Mouse (Mus musculus): ENCODE measurements around the gene Sema3g. TPM values are rescaled to one million over a fixed set of nuclear protein-coding genes. Genes with fewer than 3 reads are reported as not detected.

Gene Sema3g
- polyA plus RNA-seq, 1 experiment from 2014 or later = 0.65 TPM

DNA sequence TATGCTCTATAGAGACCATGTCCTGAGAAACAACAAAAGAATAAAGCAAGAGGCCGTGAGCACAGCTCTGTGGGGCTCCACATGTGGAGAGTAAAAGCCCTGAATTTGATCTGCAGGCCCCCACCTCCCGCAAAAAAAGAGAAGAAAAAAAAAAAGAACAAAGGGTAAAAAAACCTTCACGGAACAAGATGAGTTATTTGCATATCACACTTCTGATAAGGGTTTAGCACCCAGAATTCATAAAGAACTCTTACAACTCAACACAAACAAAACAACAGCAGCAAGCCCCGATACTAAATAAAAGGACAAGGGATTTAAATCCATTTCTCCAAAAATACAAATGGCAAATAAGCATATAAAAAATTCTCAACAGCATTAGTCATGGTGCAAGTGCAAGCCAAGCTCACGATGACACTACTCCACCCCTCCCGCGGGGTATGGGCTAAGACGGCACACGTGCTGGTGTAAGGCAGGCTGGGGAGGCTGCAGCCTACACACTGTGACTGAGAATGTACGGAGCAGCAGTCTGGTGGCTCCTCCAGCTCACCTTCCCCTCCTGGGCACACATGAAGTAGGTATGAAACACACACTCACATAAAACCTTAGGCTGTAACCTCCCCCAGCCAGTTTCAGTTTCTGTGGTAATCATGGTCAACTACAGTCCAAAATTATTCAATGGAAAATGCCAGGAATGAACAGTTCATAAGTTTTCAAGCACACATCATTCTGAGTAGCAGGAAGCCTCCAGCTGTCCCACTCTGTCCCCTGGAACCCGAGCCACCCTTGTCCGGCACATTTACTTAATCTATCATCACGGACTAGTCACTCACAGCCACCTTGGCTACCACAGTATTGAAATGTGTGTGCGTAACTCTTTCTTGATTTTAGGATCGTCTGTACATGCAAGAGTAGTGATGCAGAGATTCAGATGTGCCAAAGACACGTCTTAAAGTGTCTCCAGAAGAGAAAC, 19.8 kb upstream of the Sema3g start:
- H3K27me3 ChIP-seq (replicated peaks) = no peaks in the 10 kb centered on the region
- H3K4me1 ChIP-seq = peaks cover 10% of the 10 kb centered on the region
- ATAC-seq (replicated peaks) = no peak; the same call in 1 of the 2 replicates
- WGBS = 51% methylated on average over 16 of the region's 16 CpGs
- H3K9ac ChIP-seq = no peak overlapping the region
- H3K4me2 ChIP-seq = no peak overlapping the region
- H3K36me3 ChIP-seq (replicated peaks) = peaks cover 31% of the 10 kb centered on the region
- H3K4me3 ChIP-seq = no peak overlapping the region
- no peak overlapping the region for H3K27ac ChIP-seq
- H3K9me3 ChIP-seq = no peaks in the 10 kb centered on the region

DNA sequence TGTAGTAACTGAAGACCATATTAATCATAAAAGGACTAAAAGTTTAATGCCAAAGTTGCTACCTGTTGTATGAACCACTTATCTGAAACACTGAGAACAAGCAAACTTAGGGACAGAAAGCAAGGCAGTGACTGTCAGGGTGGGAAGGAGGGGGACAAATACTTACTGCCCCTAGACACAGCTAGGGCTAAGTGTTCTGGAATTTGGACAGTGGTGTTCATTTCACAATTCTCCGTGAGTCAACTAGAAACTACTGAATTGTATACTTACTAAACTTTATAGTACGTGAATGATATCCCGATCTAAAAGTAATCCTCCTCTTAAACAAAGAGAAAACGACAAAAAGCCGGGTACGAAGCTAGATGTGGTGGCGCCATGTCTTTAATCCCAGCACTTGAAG, 18.1 kb upstream of the Sema3g start:
- Histone ChIP-seq H3K9ac (no peak overlapping the region), H3K9me3 (no peaks in the 10 kb centered on the region), H3K36me3 (replicated peaks) (peaks cover 35% of the 10 kb centered on the region), H3K4me2 (no peak overlapping the region), H3K27ac (no peak overlapping the region), H3K4me1 (peaks cover 19% of the 10 kb centered on the region), H3K4me3 (no peak overlapping the region), H3K27me3 (replicated peaks) (no peaks in the 10 kb centered on the region)
- WGBS = 91% methylated on average over 7 of the region's 7 CpGs
- no peak for ATAC-seq (replicated peaks)

GRCm38 (mm10) chr14:31200038-31200437, 17.6 kb upstream of the Sema3g start:
- H3K9ac ChIP-seq = no peak overlapping the region
- no peak overlapping the region for H3K27ac ChIP-seq
- no peaks in the 10 kb centered on the region for H3K27me3 ChIP-seq (replicated peaks)
- peaks cover 31% of the 10 kb centered on the region for H3K36me3 ChIP-seq (replicated peaks)
- ATAC-seq (replicated peaks) = no peak
- H3K4me1 ChIP-seq = peaks cover 23% of the 10 kb centered on the region
- 84% methylated on average over 3 of the region's 3 CpGs for WGBS
- H3K4me3 ChIP-seq = no peak overlapping the region
- no peak overlapping the region for H3K4me2 ChIP-seq
- H3K9me3 ChIP-seq = no peaks in the 10 kb centered on the region

DNA sequence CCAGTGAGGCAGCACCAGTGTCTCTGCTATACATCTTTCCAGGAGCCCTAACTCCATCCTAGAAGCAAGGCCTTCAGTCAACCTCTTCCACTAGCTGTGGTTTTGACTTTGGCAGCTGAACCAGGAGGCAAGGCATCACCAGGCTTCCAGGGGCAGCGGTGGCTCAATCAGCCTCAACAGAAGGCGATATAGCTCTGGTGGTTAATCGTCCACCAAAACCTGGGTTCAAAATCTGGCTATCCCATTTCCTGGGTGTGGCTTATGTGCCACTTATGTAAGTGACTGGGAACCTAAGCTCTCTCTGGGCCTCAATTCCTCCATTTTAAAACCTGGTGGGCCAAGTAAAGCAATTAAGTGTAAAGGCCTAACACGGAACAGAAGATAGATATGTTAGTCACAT, 12.8 kb upstream of the Sema3g start:
- Histone ChIP-seq H3K9me3 (no peaks in the 10 kb centered on the region), H3K27me3 (replicated peaks) (no peaks in the 10 kb centered on the region), H3K4me3 (peak overlapping the region; percentile 57), H3K27ac (peak overlapping the region; percentile 88), H3K4me2 (peak overlapping the region; percentile 83), H3K4me1 (peaks cover 26% of the 10 kb centered on the region), H3K9ac (peak overlapping the region; percentile 77), H3K36me3 (replicated peaks) (peaks cover 29% of the 10 kb centered on the region)
- no peak for ATAC-seq (replicated peaks)
- 77% methylated on average over 4 of the region's 4 CpGs for WGBS

DNA sequence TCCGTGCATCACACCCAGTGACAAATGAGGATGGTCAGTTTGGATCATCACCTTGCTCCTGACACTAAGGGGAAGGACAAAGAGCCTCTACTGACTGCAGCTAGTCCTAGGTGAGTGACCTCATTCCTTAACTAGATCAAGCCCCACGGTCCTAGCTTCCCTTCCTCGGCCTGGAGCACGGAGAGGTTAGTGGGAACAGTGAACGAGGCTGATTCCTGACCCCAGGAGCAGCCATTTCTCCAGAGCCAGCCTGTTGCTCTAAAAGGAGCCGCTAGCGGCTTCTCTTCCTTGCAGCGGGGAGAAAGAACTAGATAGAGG, 12.5 kb upstream of the Sema3g start:
- H3K9ac ChIP-seq = peak overlapping the region; percentile 77
- peak overlapping the region; percentile 57 for H3K4me3 ChIP-seq

GRCm38 (mm10) chr14:31205562-31206467, 11.8 kb upstream of the Sema3g start:
- no peaks in the 10 kb centered on the region for H3K9me3 ChIP-seq
- peak overlapping the region; percentile 83 for H3K4me2 ChIP-seq
- H3K4me1 ChIP-seq = peaks cover 26% of the 10 kb centered on the region
- peaks cover 20% of the 10 kb centered on the region for H3K36me3 ChIP-seq (replicated peaks)
- H3K27ac ChIP-seq = peak overlapping the region; percentile 88
- no peaks in the 10 kb centered on the region for H3K27me3 ChIP-seq (replicated peaks)
- peak overlapping the region; percentile 57 for H3K4me3 ChIP-seq
- ATAC-seq (replicated peaks) = peak; percentile 74
- H3K9ac ChIP-seq = peak overlapping the region; percentile 77
- WGBS = under 1% methylated on average over 39 of the region's 39 CpGs

More for the DNA sequence above, 12.5 kb upstream of the Sema3g start:
- Histone ChIP-seq H3K27me3 (replicated peaks) (no peaks in the 10 kb centered on the region), H3K4me1 (peaks cover 26% of the 10 kb centered on the region), H3K4me2 (peak overlapping the region; percentile 83), H3K36me3 (replicated peaks) (peaks cover 26% of the 10 kb centered on the region), H3K9me3 (no peaks in the 10 kb centered on the region), H3K27ac (peak overlapping the region; percentile 88)
- ATAC-seq (replicated peaks) = 0 out of 2 replicates have a peak, but pooled peaks have one; percentile 6
- WGBS = 16% methylated on average over 8 of the region's 8 CpGs

- ATAC-seq (replicated peaks) = peak; percentile 82
- Histone ChIP-seq H3K9me3 (no peaks in the 10 kb centered on the region), H3K36me3 (replicated peaks) (peaks cover 16% of the 10 kb centered on the region), H3K4me3 (peak overlapping the region; percentile 57), H3K4me1 (peaks cover 26% of the 10 kb centered on the region), H3K4me2 (peak overlapping the region; percentile 83), H3K27ac (peak overlapping the region; percentile 88), H3K27me3 (replicated peaks) (no peaks in the 10 kb centered on the region), H3K9ac (peak overlapping the region; percentile 77)
- 0% methylated on average over 44 of the region's 48 CpGs for WGBS
These were observed 11.1 kb upstream of the Sema3g start for GRCm38 (mm10) chr14:31206472-31206981.

DNA sequence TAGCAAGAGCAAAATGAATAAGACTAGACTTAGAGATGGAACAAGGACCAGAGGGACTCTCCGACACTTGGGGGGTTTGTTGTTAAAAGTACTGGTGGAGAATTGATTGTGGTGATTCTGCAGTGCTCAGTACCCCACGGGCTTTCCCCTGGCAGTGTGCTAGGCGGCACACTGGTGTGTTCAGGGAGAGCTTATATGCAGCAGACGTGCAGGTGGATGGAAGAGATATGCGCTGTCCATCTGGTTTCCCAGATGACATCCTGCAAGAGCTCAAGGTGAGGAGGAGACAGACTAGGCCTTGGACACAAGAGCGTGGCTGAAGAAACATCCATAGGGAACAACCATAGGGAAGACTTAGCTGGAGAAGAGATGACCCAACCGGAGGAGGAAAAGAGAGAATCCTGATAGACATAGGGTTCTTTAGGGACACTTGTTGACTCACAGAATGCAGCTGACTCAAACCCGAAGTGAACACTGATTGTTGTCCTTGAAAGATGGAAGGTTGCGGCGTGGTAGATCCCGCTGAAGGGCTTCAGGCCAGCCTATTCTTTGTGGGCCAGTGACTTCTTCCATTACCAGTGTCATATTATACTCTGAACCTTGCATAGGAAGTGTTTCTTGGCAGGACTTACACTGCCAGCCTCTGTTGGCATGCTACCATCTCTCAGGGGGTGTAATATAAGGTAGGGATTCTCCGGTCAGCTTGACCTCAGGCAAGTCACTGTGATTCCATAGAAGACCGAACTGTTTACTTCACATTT, 10.4 kb upstream of the Sema3g start:
- peaks cover 9% of the 10 kb centered on the region for H3K36me3 ChIP-seq (replicated peaks)
- peak overlapping the region; percentile 83 for H3K4me2 ChIP-seq
- peak overlapping the region; percentile 88 for H3K27ac ChIP-seq
- H3K4me3 ChIP-seq = peak overlapping the region; percentile 57
- H3K9me3 ChIP-seq = no peaks in the 10 kb centered on the region
- peak; percentile 53 for ATAC-seq (replicated peaks)
- H3K27me3 ChIP-seq (replicated peaks) = no peaks in the 10 kb centered on the region
- 70% methylated on average over 13 of the region's 13 CpGs for WGBS
- peaks cover 26% of the 10 kb centered on the region for H3K4me1 ChIP-seq
- peak overlapping the region; percentile 77 for H3K9ac ChIP-seq

DNA sequence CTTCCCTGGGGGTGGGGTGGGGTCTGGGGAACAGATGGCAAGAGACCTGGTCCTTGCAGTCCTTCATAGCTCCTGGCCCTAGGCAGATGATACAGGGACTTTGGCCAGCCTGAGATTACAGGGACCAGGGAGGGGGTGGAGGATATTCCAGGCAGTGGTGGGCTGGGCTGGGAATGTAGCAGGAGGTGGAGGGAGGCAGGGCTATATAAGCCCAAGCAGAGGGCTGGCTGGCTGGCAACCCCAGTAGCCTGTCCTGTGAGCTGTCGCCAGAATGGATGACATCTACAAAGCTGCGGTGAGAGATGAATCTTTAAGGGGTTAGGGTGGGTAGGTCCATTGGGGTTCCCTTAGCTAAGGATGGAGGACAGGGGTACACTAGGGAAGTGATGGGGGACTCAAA, 9.6 kb upstream of the Sema3g start, which contains the start of gene Tnnc1:
Gene Tnnc1 (plus strand): TSS at position 229 of the 400 bp plus-strand sequence.
- H3K4me3 ChIP-seq = peak within 1 kb of the TSS; percentile 57
- peaks cover under 1% of the 10 kb centered on the region; the same call in 1 of the 2 replicates for H3K36me3 ChIP-seq (replicated peaks)
- no peak for ATAC-seq (replicated peaks)
- H3K27ac ChIP-seq = peak within 1 kb of the TSS; percentile 88
- H3K9me3 ChIP-seq = no peaks in the 10 kb centered on the region
- peaks cover 26% of the 10 kb centered on the region for H3K4me1 ChIP-seq
- no peaks in the 10 kb centered on the region for H3K27me3 ChIP-seq (replicated peaks)
- H3K4me2 ChIP-seq = peak within 1 kb of the TSS; percentile 83
- no peak within 1 kb of the TSS; the same call in 1 of the 2 replicates for H3K9ac ChIP-seq
- 78% methylated on average over 2 of the region's 2 CpGs for WGBS

- Histone ChIP-seq H3K36me3 (replicated peaks) (no peaks in the 10 kb centered on the region), H3K27ac (no peak overlapping the region), H3K9me3 (no peaks in the 10 kb centered on the region), H3K9ac (no peak overlapping the region), H3K4me2 (no peak overlapping the region), H3K27me3 (replicated peaks) (no peaks in the 10 kb centered on the region), H3K4me1 (peaks cover 22% of the 10 kb centered on the region), H3K4me3 (no peak overlapping the region)
- 86% methylated on average over 4 of the region's 4 CpGs for WGBS
- ATAC-seq (replicated peaks) = no peak
These were observed 8.5 kb upstream of the Sema3g start for GRCm38 (mm10) chr14:31209133-31209557.

GRCm38 (mm10) chr14:31211854-31212253, 5.8 kb upstream of the Sema3g start:
- Histone ChIP-seq H3K36me3 (replicated peaks) (no peaks in the 10 kb centered on the region), H3K27ac (no peak overlapping the region), H3K4me3 (no peak overlapping the region), H3K9ac (no peak overlapping the region), H3K9me3 (no peaks in the 10 kb centered on the region), H3K27me3 (replicated peaks) (no peaks in the 10 kb centered on the region), H3K4me2 (no peak overlapping the region), H3K4me1 (peaks cover 12% of the 10 kb centered on the region)
- WGBS = 90% methylated on average over 6 of the region's 6 CpGs
- ATAC-seq (replicated peaks) = no peak
